Mouse (Mus musculus): ENCODE data around the gene Tcl1b3. TPM values are rescaled to one million over a fixed set of nuclear protein-coding genes. Genes with fewer than 3 reads are reported as not detected.

Gene Tcl1b3
- polyA plus RNA-seq, 1 experiment from 2014 or later, result not detected

Other genes starting within 250 kb of the Tcl1b3 start
- gene Syne3, start 181.2 kb upstream of the Tcl1b3 start, polyA plus RNA-seq (2015; fragmentation: Nextera tagmentation; extraction: Ambion mirVana), result 0.36 and 0.43 TPM in 2 replicates
- 164 and 169 TPM in 2 replicates for gene Glrx5, start 158.4 kb upstream of the Tcl1b3 start, polyA plus RNA-seq (2015; fragmentation: Nextera tagmentation; extraction: Ambion mirVana)
- not detected in 2 replicates for gene Tcl1b2, start 45.0 kb upstream of the Tcl1b3 start, polyA plus RNA-seq (2015; fragmentation: Nextera tagmentation; extraction: Ambion mirVana)
- gene Tcl1b1, start 31.4 kb upstream of the Tcl1b3 start, polyA plus RNA-seq (2015; fragmentation: Nextera tagmentation; extraction: Ambion mirVana), result not detected in 2 replicates
- not detected in 2 replicates for gene Tcl1b5, start 14.7 kb upstream of the Tcl1b3 start, polyA plus RNA-seq (2015; fragmentation: Nextera tagmentation; extraction: Ambion mirVana)
- gene Tcl1b4, start 10.9 kb downstream of the Tcl1b3 start, polyA plus RNA-seq (2015; fragmentation: Nextera tagmentation; extraction: Ambion mirVana), result not detected in 2 replicates
- not detected in 2 replicates for gene Tcl1, start 31.8 kb downstream of the Tcl1b3 start, polyA plus RNA-seq (2015; fragmentation: Nextera tagmentation; extraction: Ambion mirVana)
- 20.4 and 24.5 TPM in 2 replicates for gene Tunar, start 142.8 kb downstream of the Tcl1b3 start, polyA plus RNA-seq (2015; fragmentation: Nextera tagmentation; extraction: Ambion mirVana)

All from hindbrain, embryonic 15.5 days (tissue).